Mouse (Mus musculus) ZHBTc4 (cell line): ENCODE measurements around the gene Rnf114.
A peak's percentile ranks its signal among the peaks of the same experiment; 100 is the strongest.

Experiments used
- DNase-seq: peaks from one replicate; pipeline ENCODE4 v3.0.0-alpha.2; 2011; ENCODE audit warnings: low read depth, low spot score

Rnf114 gene

GRCm38 (mm10) chr2:167491757-167492708, at the start of gene Rnf114:
TSS of gene Rnf114 (plus strand) at chr2:167492645.
- peak; percentile 53 for DNase-seq

DNA sequence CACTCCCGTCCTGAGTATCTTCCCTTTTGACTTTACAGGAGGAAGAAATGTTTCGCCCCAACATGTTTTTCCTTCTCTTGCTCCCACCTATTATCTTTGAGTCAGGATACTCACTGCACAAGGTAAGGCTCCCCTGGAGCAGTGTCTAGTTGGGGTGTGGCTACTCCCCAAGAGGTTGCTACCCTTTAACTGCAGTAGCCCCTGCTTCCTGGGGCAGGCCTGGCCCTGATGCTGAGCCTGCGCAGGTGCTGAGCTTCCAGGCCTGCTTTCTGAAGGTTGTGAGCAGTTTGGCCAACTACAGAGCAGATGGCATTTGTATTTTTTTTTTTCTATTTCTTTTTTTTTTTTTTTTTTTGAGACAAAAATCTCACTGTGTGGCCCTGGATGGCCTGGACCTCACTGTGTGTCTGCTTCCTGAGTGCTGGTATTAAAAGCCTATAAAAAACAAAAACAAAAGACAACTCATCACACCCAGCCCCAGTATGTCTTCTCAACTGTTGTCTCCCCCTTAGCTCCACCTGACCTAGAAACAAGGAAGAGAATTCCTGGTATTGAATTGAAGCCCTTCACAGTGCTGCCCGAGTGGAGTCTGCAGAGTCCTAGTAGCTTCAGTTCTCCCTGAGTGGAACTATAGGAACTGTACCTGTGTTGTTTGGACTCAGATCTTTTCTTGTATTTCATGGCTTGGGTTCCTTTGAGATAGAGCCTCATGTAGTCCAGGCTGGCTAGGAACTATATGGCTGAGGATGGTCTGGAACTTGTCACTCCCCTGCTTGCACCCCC, 48.8 kb upstream of the Rnf114 start:
- no peak for DNase-seq

DNA sequence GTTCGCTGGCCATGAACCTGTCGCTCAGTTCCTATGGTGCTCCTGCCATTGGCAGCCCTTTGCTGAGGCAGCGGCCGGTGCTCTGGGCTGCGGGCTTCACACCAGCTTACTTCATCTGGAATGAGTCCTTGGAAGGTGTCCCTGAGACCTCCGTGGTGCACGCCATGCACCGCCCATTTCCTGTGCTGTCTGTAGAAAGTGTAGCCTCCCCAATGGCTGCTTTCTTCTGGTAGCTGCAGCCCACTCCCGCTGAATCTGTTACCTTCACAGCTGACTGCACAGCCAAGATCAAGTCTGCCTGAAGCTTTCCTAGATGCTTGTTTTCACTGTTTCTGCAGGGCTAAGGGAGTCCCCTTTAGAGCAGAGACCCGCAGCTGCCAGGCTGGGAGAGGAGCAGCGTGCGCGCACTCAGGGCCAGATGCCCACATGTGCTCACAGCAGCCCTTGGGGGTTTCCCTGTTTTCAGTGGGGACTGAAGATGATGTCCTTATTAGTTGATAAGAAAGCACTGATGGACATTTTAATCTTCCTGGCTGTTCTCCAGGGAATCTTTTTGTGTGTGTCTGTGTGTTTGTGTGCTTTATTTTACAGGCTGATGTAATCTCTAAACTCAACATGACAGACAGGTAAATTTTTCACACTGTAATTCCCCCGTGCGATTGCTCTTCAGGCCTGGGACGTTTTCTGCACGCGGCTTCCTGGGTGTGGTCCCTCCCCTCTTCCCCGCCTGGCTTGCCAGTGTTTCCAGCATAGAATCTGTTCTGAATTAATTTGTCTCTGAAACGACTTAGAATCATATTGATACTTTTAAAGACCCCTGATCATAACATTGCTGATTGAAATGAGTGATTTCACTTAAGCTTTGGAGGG, 46.3 kb upstream of the Rnf114 start:
- peak; percentile 53 for DNase-seq

- no peak for DNase-seq
These were observed 45.2 kb upstream of the Rnf114 start for GRCm38 (mm10) chr2:167447207-167447606.

GRCm38 (mm10) chr2:167447629-167448028, 44.8 kb upstream of the Rnf114 start:
- DNase-seq = no peak

- no peak for DNase-seq
These were observed 42.8 kb upstream of the Rnf114 start for GRCm38 (mm10) chr2:167449331-167450275.

DNA sequence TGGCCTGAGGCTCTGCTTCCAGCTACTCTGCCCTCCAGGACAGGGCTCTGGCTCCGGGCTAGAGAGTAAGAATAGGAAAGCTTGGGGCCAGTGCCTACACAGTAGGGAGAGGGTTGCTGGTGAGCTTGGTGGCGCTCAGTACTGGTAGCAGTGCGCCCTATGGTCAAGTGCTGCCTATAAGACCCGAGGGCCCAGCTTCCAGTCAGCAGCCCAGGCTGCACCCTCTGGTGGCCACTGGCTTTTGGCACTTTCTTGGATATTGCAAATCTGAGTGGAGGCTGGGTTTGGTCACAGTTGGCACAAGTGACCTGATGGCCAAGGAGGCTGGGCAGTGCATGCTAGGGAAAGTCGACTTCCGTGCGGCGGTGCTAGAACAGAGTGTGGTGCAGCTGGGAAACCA, 41.8 kb upstream of the Rnf114 start:
- peak; percentile 37 for DNase-seq

DNA sequence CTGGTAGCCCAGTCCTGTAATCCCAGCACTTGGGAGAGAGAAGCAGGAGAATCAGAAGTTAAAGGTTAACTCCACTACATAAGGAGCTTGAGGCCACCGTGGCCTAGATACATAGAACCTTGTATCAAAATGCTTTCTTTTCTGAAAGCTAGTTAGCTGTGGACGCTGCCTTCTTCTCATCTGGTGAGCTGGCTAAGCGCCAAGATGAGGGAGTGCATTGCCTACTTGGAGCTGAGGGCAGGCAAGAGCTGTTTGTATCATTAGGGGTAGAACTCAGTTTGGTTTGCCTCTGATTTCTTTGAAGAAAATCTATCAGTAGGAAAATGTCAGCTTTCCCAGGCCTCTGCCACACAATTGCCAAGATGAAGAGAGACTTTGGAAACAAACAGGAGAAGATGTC, 38.6 kb upstream of the Rnf114 start:
- DNase-seq = no peak

GRCm38 (mm10) chr2:167456361-167457020, 36.0 kb upstream of the Rnf114 start:
- DNase-seq = no peak

DNA sequence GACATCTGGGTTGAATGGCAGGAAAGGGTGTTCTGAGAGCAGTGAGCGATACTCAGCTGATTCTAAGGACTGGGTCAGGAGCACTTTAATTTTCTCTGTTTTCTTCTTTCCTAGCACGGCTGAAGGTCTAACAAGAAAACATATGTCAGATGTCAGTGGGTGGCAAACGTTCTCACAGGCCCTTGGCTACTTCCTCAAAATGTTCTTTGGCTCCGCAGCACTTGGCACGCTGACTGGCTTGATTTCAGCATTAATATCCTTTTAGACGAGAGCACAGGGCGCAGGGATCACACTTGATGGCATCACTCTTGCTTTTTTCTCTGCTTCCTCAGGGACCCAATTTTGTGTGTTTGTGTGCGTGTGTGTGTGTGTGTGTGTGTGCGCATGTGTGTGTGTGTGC, 35.2 kb upstream of the Rnf114 start:
- no peak for DNase-seq

DNA sequence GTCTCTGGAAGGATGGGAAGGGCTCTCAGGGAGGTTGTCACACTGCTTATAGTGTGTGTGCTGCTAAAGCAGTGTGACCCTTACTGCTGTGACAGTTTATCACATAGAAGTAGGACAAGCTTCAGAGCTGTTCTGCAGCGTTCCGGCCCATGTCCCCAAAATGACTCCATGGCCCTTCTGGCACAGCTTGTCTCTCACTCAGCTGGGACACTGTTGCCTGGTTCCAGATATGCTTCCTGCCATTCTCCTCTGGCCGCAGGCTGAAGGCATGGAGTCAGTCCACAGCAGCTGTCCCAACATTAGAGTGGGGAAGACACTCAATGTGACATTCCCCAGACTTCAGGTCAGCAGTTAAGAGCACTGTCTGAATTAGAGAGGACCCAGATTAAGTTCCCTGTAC, 33.9 kb upstream of the Rnf114 start:
- DNase-seq = no peak

DNA sequence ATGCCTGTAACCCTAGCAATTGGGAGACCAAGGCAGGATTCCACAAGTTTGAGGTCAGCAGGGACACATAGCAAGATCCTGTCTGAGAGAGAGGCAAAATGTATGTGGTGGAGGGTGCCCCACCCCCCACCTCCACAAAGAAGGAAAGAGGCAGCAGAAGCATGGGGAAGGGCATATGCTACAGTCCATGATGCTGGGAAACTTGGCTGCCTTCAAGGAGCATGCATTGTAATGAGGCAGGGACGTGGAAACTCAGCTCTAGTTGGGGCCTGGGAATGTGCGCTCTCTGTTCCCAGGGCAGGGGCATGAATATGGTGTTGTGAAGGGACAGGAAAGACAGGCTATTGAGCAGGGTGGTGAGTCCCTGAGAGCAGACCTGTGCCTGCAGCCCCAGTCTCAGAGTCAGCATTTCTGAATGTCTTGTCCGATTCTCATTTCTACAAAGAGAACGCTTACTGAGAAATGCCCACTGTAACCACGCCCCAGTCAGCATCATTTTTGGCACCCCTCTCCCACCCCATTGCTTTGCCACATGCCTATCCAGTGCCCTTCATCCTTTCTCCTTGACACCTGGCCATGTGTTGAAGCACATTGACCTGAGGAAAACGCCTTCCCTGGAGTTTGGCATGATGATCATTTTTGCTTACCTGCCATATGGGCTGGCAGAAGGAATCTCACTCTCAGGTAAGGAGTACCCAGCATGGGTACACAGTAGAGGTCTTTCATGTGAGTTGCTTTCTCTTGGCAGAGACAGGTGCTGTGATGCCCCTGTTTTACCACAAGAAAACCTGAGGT, 33.2 kb upstream of the Rnf114 start:
- DNase-seq = no peak

- DNase-seq = peak; percentile 62
These were observed 29.5 kb upstream of the Rnf114 start for GRCm38 (mm10) chr2:167462954-167463353.

- no peak for DNase-seq
These were observed 28.6 kb upstream of the Rnf114 start for GRCm38 (mm10) chr2:167463802-167464201.

- no peak for DNase-seq
These were observed 26.5 kb upstream of the Rnf114 start for GRCm38 (mm10) chr2:167465951-167466350.

DNA sequence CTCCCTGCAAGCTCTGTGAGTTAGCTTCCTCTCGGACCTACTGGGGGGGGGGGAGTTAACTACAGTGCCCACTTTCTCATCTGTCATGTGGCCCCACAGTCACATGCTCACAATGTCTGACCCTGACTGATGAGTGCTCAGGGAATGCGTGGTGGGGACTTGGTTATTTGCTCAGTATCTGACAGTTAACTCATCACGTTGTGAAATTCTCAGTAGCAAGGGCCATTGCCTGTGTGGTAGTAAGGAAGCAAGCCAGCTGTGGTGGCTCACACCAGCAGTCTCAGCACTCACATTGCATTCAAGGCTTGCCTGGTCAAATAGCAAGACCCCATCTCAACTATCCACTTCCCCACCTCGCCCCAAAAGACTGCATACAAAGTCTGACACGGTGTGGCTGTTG, 25.2 kb upstream of the Rnf114 start:
- DNase-seq = no peak

GRCm38 (mm10) chr2:167468444-167468843, 24.0 kb upstream of the Rnf114 start:
- DNase-seq = peak; percentile 65

- DNase-seq = no peak
These were observed 21.8 kb upstream of the Rnf114 start for GRCm38 (mm10) chr2:167470611-167471010.

DNA sequence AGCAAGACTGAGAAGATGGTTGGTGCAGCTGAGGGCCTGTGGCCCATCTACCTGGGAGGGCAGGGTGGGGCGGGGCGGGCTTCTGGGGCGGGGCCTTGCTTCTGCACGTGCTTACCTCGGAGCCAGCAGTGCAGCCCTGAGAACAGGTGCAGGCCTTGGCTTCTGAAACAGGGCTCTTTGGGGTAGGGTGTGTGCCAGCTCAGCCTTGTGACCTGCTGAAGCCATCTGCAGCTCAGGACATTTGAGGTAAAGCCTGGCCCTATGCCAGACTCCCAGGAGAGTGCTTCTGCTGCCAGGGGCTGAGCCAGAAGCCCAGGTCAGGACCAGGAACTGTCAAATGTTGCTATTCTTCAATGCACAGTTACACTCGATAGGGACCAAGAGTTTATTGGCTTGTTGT, 20.9 kb upstream of the Rnf114 start:
- no peak for DNase-seq
